Mouse (Mus musculus) liver, adult 2 months (tissue): ENCODE results near the gene Zmym1.

ENCODE experiments used
- CTCF ChIP-seq: fragments of 200-500 bp; IDR thresholded peaks from 2 replicates; pipeline ENCODE4 v1.5.1; 2011; ENCODE audit warnings: low read depth, low read length, control low read depth
- POLR2A ChIP-seq: fragments of 200-500 bp; IDR thresholded peaks from 2 replicates; pipeline ENCODE4 v1.6.1; 2011; ENCODE audit warnings: low read length, control low read depth; ENCODE audit not compliant: insufficient read depth; ENCODE audit errors: extremely low read depth

GRCm38 (mm10) chr4:127020411-127021150 is 40.4 kb downstream of the Zmym1 start:
- TF ChIP-seq CTCF, result no peak
- no peak for TF ChIP-seq POLR2A
